Mouse (Mus musculus) neural tube, embryonic 12.5 days (tissue): ENCODE measurements at regions not wholly inside any gene's neighbourhood (a gene's known extent, or its start where the extent isn't known, plus 50 kb on each side); places are given as distances from the start of the nearest gene placed in this dataset.

Experiments used
- ATAC-seq: fragments of 200-750 bp; cut with Nextera tagmentation; 2 replicates; pipeline ENCODE4 v1.8.0; 2017; ENCODE audit warnings: low read depth, mild to moderate bottlenecking, moderate TSS enrichment, moderate library complexity; ENCODE audit not compliant: low FRiP score
- H3K27ac ChIP-seq: fragments of 300-500 bp; sonication (generic); 2 replicates; pipeline ENCODE4 v1.5.1; 2016
- H3K27me3 ChIP-seq: fragments of 300-500 bp; sonication (generic); replicated peaks from 2 replicates; pipeline ENCODE4 v1.6.1; 2016; ENCODE audit warnings: mild to moderate bottlenecking
- H3K36me3 ChIP-seq: fragments of 300-500 bp; sonication (generic); 2 replicates; pipeline ENCODE4 v1.6.1; 2016; ENCODE audit warnings: mild to moderate bottlenecking
- H3K4me1 ChIP-seq: fragments of 300-500 bp; sonication (generic); 2 replicates; pipeline ENCODE4 v1.6.1; 2016
- H3K4me2 ChIP-seq: fragments of 300-500 bp; sonication (generic); replicated peaks from 2 replicates; pipeline ENCODE4 v1.6.1; 2016; ENCODE audit warnings: mild to moderate bottlenecking
- H3K4me3 ChIP-seq: fragments of 300-500 bp; sonication (generic); 2 replicates; pipeline ENCODE4 v1.5.1; 2016
- H3K9ac ChIP-seq: fragments of 300-500 bp; sonication (generic); 2 replicates; pipeline ENCODE4 v1.6.1; 2016; ENCODE audit warnings: mild to moderate bottlenecking
- H3K9me3 ChIP-seq: fragments of 300-500 bp; sonication (generic); 2 replicates; pipeline ENCODE4 v1.6.1; 2016; ENCODE audit warnings: mild to moderate bottlenecking
- WGBS: fragments of 180-500 bp; shearing (Covaris S2); methylation state at CpG from one replicate; pipeline ENCODE4 v1.1.7; 2016; 5-methylcytosine and 5-hydroxymethylcytosine counted together

DNA sequence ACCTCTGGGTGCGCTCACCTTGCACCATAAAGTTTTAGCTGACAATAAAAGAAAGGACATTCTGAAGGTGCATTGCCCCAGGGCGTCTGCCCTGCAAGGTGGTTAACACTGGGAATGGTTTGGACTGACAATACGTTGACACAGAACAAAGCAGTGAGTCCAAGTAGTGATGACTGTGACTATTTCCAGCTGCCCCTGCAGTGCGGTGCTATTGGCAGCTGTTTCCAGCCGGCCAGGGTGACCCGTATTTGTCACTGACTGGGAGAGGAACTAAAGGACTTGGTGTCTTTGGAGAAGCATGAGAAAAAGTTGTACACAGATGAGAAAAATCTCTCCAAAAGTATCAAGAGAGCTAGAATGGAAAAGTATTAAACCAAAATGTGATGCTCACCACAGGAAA is 52.0 kb upstream of the Vtcn1 start:
- H3K9ac ChIP-seq = no peak overlapping the region
- ATAC-seq = no peak
- H3K27me3 ChIP-seq = no peaks in the 10 kb centered on the region
- H3K27ac ChIP-seq = no peak overlapping the region
- no peaks in the 10 kb centered on the region for H3K9me3 ChIP-seq
- H3K4me3 ChIP-seq = no peak overlapping the region
- WGBS = 57% methylated on average over 6 of the region's 6 CpGs
- no peak overlapping the region for H3K4me2 ChIP-seq
- peaks cover 3% of the 10 kb centered on the region; the same call in 1 of the 2 replicates for H3K4me1 ChIP-seq
- H3K36me3 ChIP-seq = no peaks in the 10 kb centered on the region

- H3K36me3 ChIP-seq = no peaks in the 10 kb centered on the region
- H3K27ac ChIP-seq = no peak overlapping the region
- 70% methylated on average over 4 of the region's 4 CpGs for WGBS
- H3K4me3 ChIP-seq = no peak overlapping the region
- H3K9me3 ChIP-seq = no peaks in the 10 kb centered on the region
- H3K4me1 ChIP-seq = peaks cover 3% of the 10 kb centered on the region; the same call in 1 of the 2 replicates
- H3K9ac ChIP-seq = no peak overlapping the region
- no peaks in the 10 kb centered on the region for H3K27me3 ChIP-seq
- no peak overlapping the region for H3K4me2 ChIP-seq
- ATAC-seq = no peak
These were observed 53.9 kb upstream of the Vtcn1 start for GRCm38 (mm10) chr3:100771363-100771762.

DNA sequence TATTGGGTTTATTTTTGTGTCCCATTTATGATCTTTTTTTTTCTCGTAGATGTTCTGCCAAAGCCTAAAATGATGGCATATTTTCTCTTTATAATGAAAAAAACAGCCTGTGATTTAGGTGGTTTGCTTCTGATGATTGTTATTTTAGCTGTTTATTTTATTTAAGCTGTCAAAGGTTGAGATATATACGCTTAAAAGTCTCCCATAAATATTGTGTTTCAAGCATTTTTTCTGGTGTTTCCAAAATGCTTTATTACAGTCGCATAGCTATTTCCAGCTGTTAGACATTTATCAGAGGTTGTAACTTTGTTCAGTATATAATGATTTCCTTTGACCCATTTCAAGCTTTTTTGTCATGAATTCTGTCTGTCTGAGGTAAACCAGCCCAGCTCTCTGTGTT is 54.4 kb upstream of the Vtcn1 start:
- H3K36me3 ChIP-seq = no peaks in the 10 kb centered on the region
- H3K9me3 ChIP-seq = no peaks in the 10 kb centered on the region
- H3K9ac ChIP-seq = no peak overlapping the region
- H3K27ac ChIP-seq = no peak overlapping the region
- H3K4me1 ChIP-seq = peaks cover 3% of the 10 kb centered on the region; the same call in 1 of the 2 replicates
- no peak overlapping the region for H3K4me2 ChIP-seq
- ATAC-seq = no peak
- no peak overlapping the region for H3K4me3 ChIP-seq
- no peaks in the 10 kb centered on the region for H3K27me3 ChIP-seq
- 85% methylated on average over 3 of the region's 3 CpGs for WGBS

DNA sequence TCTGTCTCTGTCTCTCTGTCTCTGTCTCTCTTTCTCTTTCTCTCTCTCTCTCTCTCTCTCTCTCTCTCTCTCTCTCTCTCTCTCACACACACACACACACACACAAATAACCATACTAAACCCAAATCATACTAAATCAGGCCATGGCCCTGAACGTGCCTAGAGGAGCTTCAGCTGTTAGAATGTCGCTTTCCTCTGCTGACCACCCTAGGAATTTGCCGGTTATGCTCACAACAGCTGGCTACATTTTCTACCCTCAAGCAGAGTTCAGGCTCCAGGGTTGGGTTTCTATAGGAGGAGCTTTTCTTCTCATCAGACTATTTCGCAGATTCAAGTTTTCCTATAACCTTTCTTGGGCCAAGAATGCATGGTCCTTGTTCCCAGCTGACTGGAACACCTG is 56.1 kb upstream of the Vtcn1 start:
- no peak for ATAC-seq
- WGBS = 86% methylated on average over 4 of the region's 4 CpGs
- H3K27ac ChIP-seq = no peak overlapping the region
- H3K9ac ChIP-seq = no peak overlapping the region
- peaks cover 3% of the 10 kb centered on the region; the same call in 1 of the 2 replicates for H3K4me1 ChIP-seq
- H3K4me2 ChIP-seq = no peak overlapping the region
- H3K27me3 ChIP-seq = no peaks in the 10 kb centered on the region
- H3K4me3 ChIP-seq = no peak overlapping the region
- no peaks in the 10 kb centered on the region for H3K9me3 ChIP-seq
- no peaks in the 10 kb centered on the region for H3K36me3 ChIP-seq

GRCm38 (mm10) chr3:100768170-100768624 is 57.1 kb upstream of the Vtcn1 start:
- Histone ChIP-seq H3K4me3 (no peak overlapping the region), H3K4me1 (peaks cover 3% of the 10 kb centered on the region; the same call in 1 of the 2 replicates), H3K9me3 (no peaks in the 10 kb centered on the region), H3K27me3 (no peaks in the 10 kb centered on the region), H3K4me2 (peak overlapping the region; percentile 31), H3K36me3 (no peaks in the 10 kb centered on the region), H3K9ac (0 out of 2 replicates have a peak overlapping the region, but pooled peaks have one; percentile 2), H3K27ac (no peak overlapping the region)
- ATAC-seq = 0 out of 2 replicates have a peak, but pooled peaks have one; percentile 41
- 48% methylated on average over 15 of the region's 15 CpGs for WGBS

DNA sequence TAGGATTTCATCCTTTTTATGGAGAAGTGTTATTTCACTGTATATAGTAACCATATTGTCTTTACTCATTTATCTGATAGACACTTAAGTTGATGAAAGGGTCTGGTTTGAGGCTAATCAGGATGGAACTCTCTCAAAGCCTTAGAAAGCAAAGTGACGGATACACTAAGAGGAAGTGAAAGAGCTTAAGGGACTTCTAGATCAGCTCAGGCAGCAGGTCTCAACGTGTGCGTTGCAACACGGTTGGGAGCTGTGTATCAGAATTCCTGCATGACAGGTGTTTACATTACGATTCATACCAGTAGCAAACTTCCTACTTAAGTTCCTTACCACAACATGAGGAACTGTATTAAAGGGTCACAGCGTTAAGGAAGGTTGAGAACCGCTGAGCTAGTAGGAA is 59.9 kb upstream of the Vtcn1 start:
- no peak overlapping the region for H3K27ac ChIP-seq
- no peak overlapping the region for H3K4me2 ChIP-seq
- H3K4me1 ChIP-seq = no peaks in the 10 kb centered on the region
- no peak for ATAC-seq
- 86% methylated on average over 7 of the region's 7 CpGs for WGBS
- H3K4me3 ChIP-seq = no peak overlapping the region
- no peaks in the 10 kb centered on the region for H3K27me3 ChIP-seq
- H3K9me3 ChIP-seq = no peaks in the 10 kb centered on the region
- no peak overlapping the region for H3K9ac ChIP-seq
- H3K36me3 ChIP-seq = no peaks in the 10 kb centered on the region

GRCm38 (mm10) chr3:100762895-100763294 is 62.4 kb upstream of the Vtcn1 start:
- Histone ChIP-seq H3K9me3 (no peaks in the 10 kb centered on the region), H3K4me2 (no peak overlapping the region), H3K27ac (no peak overlapping the region), H3K4me3 (no peak overlapping the region), H3K9ac (no peak overlapping the region), H3K27me3 (no peaks in the 10 kb centered on the region), H3K36me3 (no peaks in the 10 kb centered on the region), H3K4me1 (no peaks in the 10 kb centered on the region)
- ATAC-seq = no peak

- H3K36me3 ChIP-seq = no peaks in the 10 kb centered on the region
- no peak overlapping the region for H3K9ac ChIP-seq
- H3K27me3 ChIP-seq = no peaks in the 10 kb centered on the region
- WGBS = 82% methylated on average over 3 of the region's 3 CpGs
- H3K27ac ChIP-seq = no peak overlapping the region
- H3K4me1 ChIP-seq = no peaks in the 10 kb centered on the region
- no peaks in the 10 kb centered on the region for H3K9me3 ChIP-seq
- H3K4me2 ChIP-seq = no peak overlapping the region
- no peak for ATAC-seq
- H3K4me3 ChIP-seq = no peak overlapping the region
These were observed 65.9 kb upstream of the Vtcn1 start for GRCm38 (mm10) chr3:100759091-100759941.

GRCm38 (mm10) chr3:100754677-100755076 is 69.4 kb upstream of the Man1a2 start:
- ATAC-seq = no peak

GRCm38 (mm10) chr3:100751211-100751610 is 65.9 kb upstream of the Man1a2 start:
- H3K27me3 ChIP-seq = no peaks in the 10 kb centered on the region
- H3K4me3 ChIP-seq = no peak overlapping the region
- H3K36me3 ChIP-seq = no peaks in the 10 kb centered on the region
- H3K4me1 ChIP-seq = no peaks in the 10 kb centered on the region; the same call in 1 of the 2 replicates
- no peak overlapping the region for H3K9ac ChIP-seq
- 81% methylated on average over 1 of the region's 1 CpGs for WGBS
- no peak for ATAC-seq
- H3K27ac ChIP-seq = no peak overlapping the region
- H3K4me2 ChIP-seq = no peak overlapping the region
- no peaks in the 10 kb centered on the region for H3K9me3 ChIP-seq

More at GRCm38 (mm10) chr3:100754677-100755076, 69.4 kb upstream of the Man1a2 start:
- H3K4me3 ChIP-seq = no peak overlapping the region
- WGBS = 68% methylated on average over 1 of the region's 1 CpGs
- H3K9me3 ChIP-seq = no peaks in the 10 kb centered on the region
- H3K36me3 ChIP-seq = no peaks in the 10 kb centered on the region
- no peak overlapping the region for H3K27ac ChIP-seq
- H3K4me1 ChIP-seq = no peaks in the 10 kb centered on the region
- H3K9ac ChIP-seq = no peak overlapping the region
- no peaks in the 10 kb centered on the region for H3K27me3 ChIP-seq
- no peak overlapping the region for H3K4me2 ChIP-seq

DNA sequence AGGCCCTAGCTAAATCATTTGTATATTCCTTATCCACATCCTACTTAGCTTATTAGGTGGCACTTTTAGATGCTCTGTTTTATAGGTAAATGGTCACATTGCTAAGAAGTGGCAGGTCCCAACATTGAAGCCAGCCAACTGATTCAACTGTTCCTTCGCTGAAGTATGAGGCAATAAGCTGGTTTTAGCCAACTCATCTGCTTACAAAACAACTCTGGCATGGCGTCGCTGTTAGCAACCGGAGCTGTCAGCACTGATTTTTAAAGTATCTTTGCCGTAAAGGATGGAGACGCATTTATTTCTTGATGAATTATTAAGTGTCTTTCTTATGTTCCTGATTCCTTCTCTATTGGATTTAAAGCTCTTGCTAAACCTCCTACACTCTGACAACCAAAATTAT is 63.4 kb upstream of the Man1a2 start:
- Histone ChIP-seq H3K27ac (no peak overlapping the region), H3K4me3 (no peak overlapping the region), H3K36me3 (no peaks in the 10 kb centered on the region), H3K9ac (no peak overlapping the region), H3K4me1 (no peaks in the 10 kb centered on the region; the same call in 1 of the 2 replicates), H3K9me3 (no peaks in the 10 kb centered on the region), H3K27me3 (no peaks in the 10 kb centered on the region), H3K4me2 (no peak overlapping the region)
- ATAC-seq = no peak
- WGBS = 89% methylated on average over 6 of the region's 6 CpGs

DNA sequence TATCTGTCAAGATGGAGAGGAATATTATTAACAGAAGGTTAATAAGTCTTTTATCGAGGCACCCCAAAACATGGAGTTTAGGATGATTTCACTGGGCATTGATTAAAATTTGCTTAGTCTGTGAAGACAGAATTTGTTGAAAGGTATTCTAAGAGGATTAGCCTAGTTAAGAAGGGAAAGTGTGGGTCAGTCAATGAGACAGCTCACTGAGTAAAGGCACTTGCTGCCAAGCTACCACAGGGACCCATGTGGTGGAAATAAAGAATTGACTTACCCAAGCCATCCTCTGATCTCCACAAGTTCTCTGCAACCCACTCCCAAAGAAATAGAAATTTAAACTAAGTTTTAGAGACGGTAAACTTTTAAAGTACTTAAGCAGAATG is 63.0 kb upstream of the Man1a2 start:
- Histone ChIP-seq H3K4me1 (no peaks in the 10 kb centered on the region; the same call in 1 of the 2 replicates), H3K36me3 (no peaks in the 10 kb centered on the region), H3K4me3 (no peak overlapping the region), H3K27ac (no peak overlapping the region), H3K27me3 (no peaks in the 10 kb centered on the region), H3K9ac (no peak overlapping the region), H3K9me3 (no peaks in the 10 kb centered on the region), H3K4me2 (no peak overlapping the region)
- WGBS = 95% methylated on average over 2 of the region's 2 CpGs
- no peak for ATAC-seq
